Mouse (Mus musculus) kidney, postnatal 4 days (tissue): ENCODE results near the gene Igsf9.

ENCODE experiments used
- DNase-seq, 2 experiments: peaks; one replicate each; pipeline ENCODE4 v3.0.0; 2021; ENCODE audit warnings: mixed read lengths in 2 of 2

Gene Igsf9

DNA sequence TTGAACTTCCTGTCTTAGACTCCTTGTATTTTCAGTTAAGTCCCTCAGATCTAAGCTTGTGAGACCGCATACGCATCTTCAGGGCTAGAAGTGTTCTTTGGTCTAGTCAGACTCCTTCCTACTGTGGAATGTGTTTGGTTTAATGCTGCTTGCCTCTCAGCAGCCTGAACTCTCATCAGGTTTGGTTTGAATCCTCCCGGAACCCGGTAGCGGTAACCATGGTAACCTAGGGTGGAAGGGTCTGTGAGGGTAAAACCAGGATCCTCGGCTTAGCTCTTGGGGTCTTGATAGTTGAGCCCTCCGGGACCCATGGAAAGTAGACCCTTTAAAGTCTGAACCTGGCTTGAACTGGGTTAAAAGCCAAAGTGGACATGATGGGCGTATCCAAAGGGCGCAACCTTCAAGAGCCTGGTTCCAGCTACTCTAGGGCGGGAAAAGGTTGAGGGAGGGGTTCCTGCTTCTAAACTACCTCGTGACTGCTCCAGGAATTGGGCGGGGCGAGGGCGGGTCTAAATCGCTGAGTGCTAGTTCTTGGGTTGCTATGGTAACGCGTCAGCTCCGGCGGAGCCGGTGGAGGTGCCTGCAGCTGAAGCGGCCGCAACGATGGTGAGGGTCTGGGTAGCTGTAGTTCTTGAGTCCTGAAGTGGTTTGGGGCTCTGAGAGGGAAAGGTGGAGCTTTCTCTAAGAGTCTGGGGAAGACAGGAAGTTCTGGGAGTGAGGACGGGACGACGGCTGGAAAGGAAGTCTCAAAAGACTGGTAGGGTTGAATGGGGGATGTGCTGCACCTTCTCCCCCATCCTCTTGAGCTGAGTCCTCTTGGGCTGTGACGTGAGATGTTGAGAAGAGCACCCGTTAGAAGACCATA, 39.2 kb downstream of the Igsf9 start, which contains the start of gene Cfap45:
Gene Cfap45, plus strand, starts transcription at position 226 of the 865 bp plus-strand sequence.
- DNase-seq = peak; percentile 92 to 95

DNA sequence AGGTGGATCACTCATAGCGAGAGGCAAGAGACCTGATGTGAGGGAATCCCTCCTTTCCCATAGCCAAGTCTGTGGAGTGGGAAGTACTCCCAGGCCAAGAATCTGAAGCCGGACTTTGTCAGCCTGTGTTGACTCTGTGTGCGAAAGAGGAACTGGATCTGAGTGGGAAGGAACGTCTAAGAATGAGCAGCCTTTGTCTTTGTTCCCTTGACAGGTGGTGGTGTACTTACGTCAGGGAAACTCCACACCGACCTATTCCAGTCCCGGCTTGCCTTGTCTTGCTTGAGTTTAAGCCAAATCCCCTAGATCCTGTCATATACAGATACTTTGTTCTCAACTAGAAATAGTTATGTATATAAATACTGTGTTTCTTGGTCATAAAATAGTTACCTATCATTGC, 40.9 kb downstream of the Igsf9 start:
- no peak for DNase-seq

DNA sequence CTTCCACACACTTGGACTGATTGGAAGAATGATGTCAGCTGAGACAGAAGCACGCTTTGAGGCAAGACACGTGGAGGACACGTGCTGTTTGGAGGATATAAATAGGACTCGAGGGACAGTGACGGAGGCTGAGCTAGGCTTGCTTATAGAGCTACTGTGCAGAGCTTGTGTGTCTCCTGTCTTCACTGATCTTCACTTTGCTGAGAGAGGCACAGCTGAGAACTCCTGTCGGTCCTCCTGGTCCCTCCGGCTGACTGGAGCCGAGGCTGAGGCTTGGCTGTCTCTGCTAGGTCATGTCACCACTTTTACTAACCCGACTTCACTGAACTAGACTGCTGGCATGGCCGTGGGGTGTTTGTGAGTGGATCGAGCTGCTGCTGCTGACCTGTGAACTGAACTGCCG, 42.1 kb downstream of the Igsf9 start:
- DNase-seq = peak; percentile 43 to 61

DNA sequence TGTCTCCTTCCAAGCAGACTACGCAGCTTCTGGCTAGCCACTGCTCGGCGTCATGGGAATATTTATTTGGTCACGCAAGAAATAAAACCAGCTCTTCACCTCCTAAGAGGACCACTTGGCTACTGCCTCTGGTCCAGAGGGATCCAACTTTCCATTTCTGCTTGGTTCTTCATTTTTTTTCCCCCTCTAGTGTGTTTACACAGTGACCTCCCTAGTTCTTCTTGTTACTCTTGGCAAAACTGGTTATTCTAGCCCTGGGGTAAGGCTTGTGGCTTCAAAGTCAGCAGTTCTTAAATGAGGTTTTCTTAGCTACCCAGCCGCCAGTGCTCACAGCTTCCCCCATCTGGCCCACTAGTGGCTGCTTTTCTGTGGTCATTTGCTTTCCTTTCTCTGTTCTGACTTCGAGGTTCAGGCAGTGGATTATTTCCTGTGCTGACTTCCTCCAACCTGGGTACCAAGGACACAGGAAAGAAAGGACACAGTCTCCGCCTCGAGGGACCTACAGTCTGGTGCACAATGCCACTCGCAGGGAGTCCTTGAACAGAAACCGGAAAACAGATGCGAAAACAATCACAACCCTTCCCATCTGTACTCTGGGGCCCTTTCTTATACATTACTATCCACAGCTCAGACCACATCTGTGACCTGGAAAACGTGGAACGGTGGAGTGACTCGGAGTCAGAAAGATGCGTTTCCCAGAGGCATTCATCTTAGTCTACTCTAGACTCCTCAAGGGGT, 43.6 kb downstream of the Igsf9 start:
- peak; percentile 46 to 60 for DNase-seq

- DNase-seq = no peak
Observed at GRCm38 (mm10) chr1:172525971-172526370, 44.4 kb downstream of the Igsf9 start.

DNA sequence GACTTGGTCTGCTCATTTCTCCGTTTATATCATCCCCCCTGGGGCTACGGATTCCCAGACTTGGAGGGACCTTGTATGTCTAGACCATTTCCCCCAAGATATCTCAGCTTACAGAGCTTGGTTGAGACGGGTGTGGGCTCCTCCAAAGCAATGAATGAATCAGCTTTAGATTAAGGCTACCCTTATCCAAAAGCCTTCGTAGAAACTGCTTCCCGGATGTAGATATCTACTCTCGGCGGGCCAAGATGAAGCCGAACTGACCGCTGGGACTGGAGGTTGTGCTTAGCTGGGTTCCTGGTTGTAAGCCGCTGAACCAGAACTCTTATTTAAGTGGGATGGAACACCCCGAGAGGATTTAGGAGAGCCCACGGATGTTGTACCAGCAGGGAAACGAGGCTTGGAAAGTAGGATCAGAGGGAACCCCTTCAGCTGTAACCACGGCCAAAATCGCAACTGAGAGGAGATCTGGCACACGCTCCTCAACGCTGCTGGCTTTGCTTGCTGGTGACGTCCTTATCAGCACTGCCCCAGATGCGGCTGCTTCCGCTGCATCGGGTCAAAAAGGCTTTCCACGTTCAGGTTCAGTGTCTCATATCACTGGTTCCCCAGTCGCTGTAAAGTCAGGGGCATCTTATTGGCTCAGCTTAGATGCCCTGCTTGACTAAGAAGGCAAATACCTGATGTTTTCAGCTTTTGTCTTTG, 44.9 kb downstream of the Igsf9 start:
- DNase-seq = no peak

- DNase-seq = no peak
Observed at GRCm38 (mm10) chr1:172527431-172527830, 45.8 kb downstream of the Igsf9 start.

- peak; percentile 95 to 96 for DNase-seq
Observed at GRCm38 (mm10) chr1:172528701-172529100, 47.1 kb downstream of the Igsf9 start.

- DNase-seq = no peak
Observed at GRCm38 (mm10) chr1:172530544-172531220, 49.1 kb downstream of the Igsf9 start.

- peak; percentile 71 to 79 for DNase-seq
Observed at GRCm38 (mm10) chr1:172532551-172532950, 51.0 kb downstream of the Igsf9 start.

DNA sequence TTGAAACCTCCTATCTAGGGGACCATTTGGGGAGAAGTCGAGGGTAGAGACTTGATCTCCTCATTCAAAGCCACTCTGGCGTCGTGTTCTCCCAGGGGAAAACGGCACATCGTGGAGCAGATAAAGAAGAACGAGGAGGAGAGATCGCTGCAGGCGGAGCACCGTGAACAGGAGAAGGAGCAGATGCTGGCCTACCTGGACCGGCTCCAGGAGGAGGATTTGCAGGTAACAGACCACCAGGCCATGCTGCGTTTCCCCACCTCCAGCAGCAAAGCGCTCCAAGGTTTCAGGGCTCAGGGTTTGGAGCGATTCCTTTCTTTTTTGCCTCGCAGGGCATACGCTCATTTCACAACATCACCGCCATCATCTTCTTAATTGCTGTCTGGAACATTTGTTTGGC, 53.5 kb downstream of the Igsf9 start:
- DNase-seq = no peak

DNA sequence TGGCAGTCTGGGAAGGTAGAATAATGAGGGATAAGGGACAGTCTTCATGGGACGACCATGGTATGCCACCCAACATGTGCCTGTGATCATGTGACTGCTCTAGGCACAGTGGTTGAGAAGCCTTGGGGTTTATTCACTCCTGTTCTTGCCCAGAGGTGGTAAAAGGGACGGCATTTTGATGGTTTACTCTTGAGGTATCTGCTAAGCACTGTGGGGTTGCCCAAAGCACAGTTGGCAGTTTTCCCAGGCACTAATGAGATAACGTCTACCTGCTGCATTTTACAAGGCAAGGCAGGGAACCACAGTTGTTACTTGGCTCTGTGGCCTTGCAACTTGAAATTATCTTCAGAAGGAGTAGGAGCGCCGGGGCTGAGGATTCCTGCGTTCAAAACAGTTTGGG, 58.2 kb downstream of the Igsf9 start:
- DNase-seq = no peak

DNA sequence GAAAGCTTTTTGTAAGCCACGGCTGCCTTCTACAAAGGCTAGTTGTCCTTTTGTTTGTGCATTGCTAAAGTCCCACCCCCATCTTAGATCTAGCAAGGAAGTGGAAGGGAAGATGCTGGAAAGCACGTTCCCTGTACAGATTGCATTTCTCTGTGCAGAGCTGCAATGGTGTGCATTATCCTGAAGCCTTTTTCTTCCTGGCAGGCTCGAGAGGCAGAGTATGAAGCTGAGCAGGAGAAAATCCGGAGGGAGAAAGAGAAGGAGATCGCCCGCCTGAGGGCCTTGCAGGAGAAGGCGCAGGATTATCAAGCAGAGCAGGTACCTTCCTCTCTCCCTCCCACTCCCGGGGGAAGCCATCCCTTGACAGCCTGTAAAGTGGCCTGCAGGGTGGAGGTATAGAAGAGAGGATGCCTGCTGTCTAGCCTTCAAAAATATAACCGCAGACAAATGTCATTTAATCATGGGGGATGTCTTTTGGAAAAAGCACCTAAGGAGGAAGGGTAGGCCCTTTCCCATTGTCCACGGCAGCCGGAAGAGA, 58.8 kb downstream of the Igsf9 start:
- DNase-seq = no peak

- DNase-seq = no peak
Observed at GRCm38 (mm10) chr1:172546062-172546461, 64.5 kb downstream of the Igsf9 start.
